Mouse (Mus musculus) liver, embryonic 13.5 days (tissue): ENCODE measurements around the gene Tbc1d30. TPM values are rescaled to one million over a fixed set of nuclear protein-coding genes. Genes with fewer than 3 reads are reported as not detected.

Experiments
- polyA plus RNA-seq: library from polyadenylated mRNA; unstranded; fragments of >200 nt; fragmentation: Nextera tagmentation; extraction: Ambion mirVana; gene quantifications from 2 replicates; pipeline ENCODE4 v1.2.1, GENCODE M21; 2015

Tbc1d30 gene
- polyA plus RNA-seq, 1 experiment from 2014 or later, result 0.15 TPM

Other genes with a start within 250 kb of the Tbc1d30 start
- 13.0 and 16.5 TPM in 2 replicates for gene Gns, start 13.8 kb upstream of the Tbc1d30 start, polyA plus RNA-seq
- gene Rassf3, start 125.1 kb upstream of the Tbc1d30 start, polyA plus RNA-seq, result 7.4 and 9.5 TPM in 2 replicates
- gene Tbk1, start 235.5 kb upstream of the Tbc1d30 start, polyA plus RNA-seq, result 18.4 and 22.7 TPM in 2 replicates